Mouse (Mus musculus) hindbrain, embryonic 16.5 days (tissue): ENCODE data around the gene Fam102a. TPM values are rescaled to one million over a fixed set of nuclear protein-coding genes. Genes with fewer than 3 reads are reported as not detected.

Experiments used
- ATAC-seq: fragments of 200-750 bp; cut with Nextera tagmentation; 2 replicates; pipeline ENCODE4 v1.8.0; 2017; ENCODE audit warnings: moderate TSS enrichment, moderate library complexity
- H3K27ac ChIP-seq: fragments of 300-500 bp; sonication (generic); 2 replicates; pipeline ENCODE4 v1.5.1; 2014; ENCODE audit warnings: low read depth, mild to moderate bottlenecking, control low read depth, low read length, moderate library complexity
- H3K27me3 ChIP-seq: fragments of 300-500 bp; sonication (generic); replicated peaks from 2 replicates; pipeline ENCODE4 v1.6.1; 2014; ENCODE audit warnings: low read length; ENCODE audit not compliant: control insufficient read depth, insufficient read depth
- H3K36me3 ChIP-seq: fragments of 300-500 bp; sonication (generic); 2 replicates; pipeline ENCODE4 v1.6.1; 2014; ENCODE audit warnings: mild to moderate bottlenecking, low read length, moderate library complexity, mixed read lengths; ENCODE audit not compliant: control insufficient read depth, insufficient read depth
- H3K4me1 ChIP-seq: fragments of 300-500 bp; sonication (generic); 2 replicates; pipeline ENCODE4 v1.6.1; 2014; ENCODE audit warnings: low read depth, low read length; ENCODE audit not compliant: control insufficient read depth, insufficient read depth
- H3K4me2 ChIP-seq: fragments of 300-500 bp; sonication (generic); 2 replicates; pipeline ENCODE4 v1.6.1; 2014; ENCODE audit warnings: mild to moderate bottlenecking, low read length, control low read depth, moderate library complexity
- H3K4me3 ChIP-seq: fragments of 300-500 bp; sonication (generic); 2 replicates; pipeline ENCODE4 v1.5.1; 2014; ENCODE audit warnings: mild to moderate bottlenecking, low read length, control low read depth, moderate library complexity
- H3K9ac ChIP-seq: fragments of 300-500 bp; sonication (generic); 2 replicates; pipeline ENCODE4 v1.6.1; 2014; ENCODE audit warnings: low read depth, mild to moderate bottlenecking, control low read depth, low read length, moderate library complexity
- H3K9me3 ChIP-seq: fragments of 300-500 bp; sonication (generic); 2 replicates; pipeline ENCODE4 v1.6.1; 2014; ENCODE audit warnings: mild to moderate bottlenecking, low read length, moderate library complexity; ENCODE audit not compliant: control insufficient read depth
- WGBS: fragments of 180-500 bp; shearing (Covaris S2); extraction: QIAGEN DNeasy Blood & Tissue Kit; methylation state at CpG from one replicate; pipeline ENCODE4 v1.1.7; 2014; 5-methylcytosine and 5-hydroxymethylcytosine counted together
- polyA plus RNA-seq: library from polyadenylated mRNA; unstranded; fragments of >200 nt; fragmentation: Nextera tagmentation; extraction: Ambion mirVana; gene quantifications from 2 replicates; pipeline ENCODE4 v1.2.1, GENCODE M21; 2015

Fam102a gene
- polyA plus RNA-seq, 1 experiment from 2014 or later: 7.3 TPM

DNA sequence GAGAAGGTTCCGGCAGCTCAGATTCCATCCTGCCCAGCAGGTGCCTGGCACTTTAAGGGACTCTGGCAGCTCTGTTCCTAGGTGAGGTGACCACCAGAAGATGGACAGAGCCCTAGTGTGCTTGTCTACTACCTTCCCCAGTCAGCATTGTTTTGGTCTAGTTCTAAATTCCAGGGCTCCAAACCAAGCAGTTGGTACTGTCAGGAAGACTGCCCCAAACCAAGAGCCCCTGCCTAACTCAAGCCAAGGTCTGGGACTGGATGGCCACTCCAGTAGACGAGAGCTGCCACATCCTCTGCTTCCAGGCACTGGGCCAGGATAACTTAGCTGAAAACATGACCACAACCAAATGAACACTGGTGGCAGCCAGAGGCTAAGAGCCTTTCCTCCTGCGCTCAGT is 33.8 kb downstream of the Fam102a start:
- H3K36me3 ChIP-seq: peaks cover 32% of the 10 kb centered on the region
- no peaks in the 10 kb centered on the region for H3K9me3 ChIP-seq
- H3K27ac ChIP-seq: no peak overlapping the region
- H3K4me1 ChIP-seq: peaks cover 11% of the 10 kb centered on the region
- H3K27me3 ChIP-seq: no peaks in the 10 kb centered on the region
- no peak for ATAC-seq
- WGBS: 84% methylated on average over 3 of the region's 3 CpGs
- H3K9ac ChIP-seq: no peak overlapping the region
- H3K4me2 ChIP-seq: no peak overlapping the region
- no peak overlapping the region for H3K4me3 ChIP-seq

DNA sequence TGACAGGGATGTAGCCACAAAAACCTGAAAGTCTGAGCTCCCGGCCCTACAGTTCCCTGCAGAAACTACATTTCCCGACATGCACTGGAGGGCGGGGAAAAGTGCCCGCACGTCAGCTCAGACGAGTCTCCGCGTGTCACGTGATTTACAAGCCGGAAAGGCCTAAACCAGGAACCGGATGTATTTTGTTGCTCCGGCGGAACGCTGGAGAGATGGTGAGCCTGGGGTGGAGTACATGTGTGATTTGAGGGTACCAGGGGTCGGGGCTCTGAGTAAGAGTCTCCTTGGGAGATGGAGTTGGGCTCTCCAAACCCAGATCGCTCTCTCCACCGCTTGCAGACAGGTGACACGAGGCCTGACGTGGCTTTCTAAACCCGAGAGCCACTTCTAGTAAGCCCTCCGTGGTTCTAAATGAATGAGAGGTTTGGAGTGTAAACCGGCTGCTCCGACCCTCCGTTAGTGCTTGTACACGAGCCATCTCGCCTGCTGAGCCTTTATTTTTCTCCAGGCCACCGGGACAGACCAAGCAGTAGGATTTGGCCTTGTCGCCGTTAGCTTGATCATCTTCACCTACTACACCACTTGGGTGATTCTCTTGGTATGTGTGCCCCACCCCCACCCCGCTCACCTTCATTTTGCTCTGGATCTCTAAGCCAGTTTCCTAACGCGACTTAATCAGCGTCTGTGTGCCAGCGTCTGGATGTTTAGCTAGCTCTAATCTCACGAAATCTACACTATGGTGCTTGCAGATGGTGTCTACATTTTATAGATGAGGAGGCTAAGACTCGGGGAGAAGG is 35.8 kb downstream of the Fam102a start, which contains the start of gene Dpm2:
Dpm2 (plus strand) TSS at position 161 of the 797 bp plus-strand sequence.
- WGBS: 2% methylated on average over 35 of the region's 36 CpGs
- H3K4me1 ChIP-seq: peaks cover 14% of the 10 kb centered on the region
- peak within 1 kb of the TSS; percentile 88 for H3K4me2 ChIP-seq
- peaks cover 16% of the 10 kb centered on the region for H3K36me3 ChIP-seq
- H3K27me3 ChIP-seq: no peaks in the 10 kb centered on the region
- peak within 1 kb of the TSS; percentile 63 for H3K4me3 ChIP-seq
- peak within 1 kb of the TSS; percentile 65 for H3K9ac ChIP-seq
- ATAC-seq: peak; percentile 84
- H3K9me3 ChIP-seq: no peaks in the 10 kb centered on the region
- H3K27ac ChIP-seq: peak within 1 kb of the TSS; percentile 69

- H3K27ac ChIP-seq: no peak overlapping the region
- no peak overlapping the region; the same call in 1 of the 2 replicates for H3K4me2 ChIP-seq
- H3K4me1 ChIP-seq: peaks cover 14% of the 10 kb centered on the region
- 88% methylated on average over 11 of the region's 11 CpGs for WGBS
- no peak for ATAC-seq
- H3K36me3 ChIP-seq: peaks cover 14% of the 10 kb centered on the region
- no peak overlapping the region for H3K9ac ChIP-seq
- no peaks in the 10 kb centered on the region for H3K27me3 ChIP-seq
- H3K4me3 ChIP-seq: no peak overlapping the region
- H3K9me3 ChIP-seq: no peaks in the 10 kb centered on the region
These were observed 37.1 kb downstream of the Fam102a start for GRCm38 (mm10) chr2:32572196-32572595.

DNA sequence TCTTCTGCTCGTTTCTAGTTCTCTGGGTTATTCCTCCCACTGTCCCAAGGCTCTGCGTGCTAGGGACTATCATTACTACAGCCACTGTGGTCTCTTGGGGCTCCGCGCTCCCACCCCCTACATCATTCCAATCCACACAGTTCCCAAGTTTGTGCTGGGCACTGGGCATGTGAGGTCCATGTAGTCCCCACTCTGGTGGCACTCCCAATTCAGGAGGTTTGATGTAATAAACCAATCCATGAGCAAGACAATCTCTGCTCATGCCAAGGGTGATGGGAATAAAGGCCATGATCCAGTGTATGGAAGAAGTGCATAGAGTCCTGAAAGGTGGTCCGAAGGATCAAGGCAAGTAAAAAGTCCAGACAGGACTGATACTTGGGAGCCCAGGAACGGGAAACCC is 39.4 kb downstream of the Fam102a start, which contains the start of gene Pip5kl1:
Pip5kl1 (plus strand) TSS at position 301 of the 400 bp plus-strand sequence.
- 75% methylated on average over 6 of the region's 6 CpGs for WGBS
- no peak for ATAC-seq
- no peaks in the 10 kb centered on the region for H3K9me3 ChIP-seq

DNA sequence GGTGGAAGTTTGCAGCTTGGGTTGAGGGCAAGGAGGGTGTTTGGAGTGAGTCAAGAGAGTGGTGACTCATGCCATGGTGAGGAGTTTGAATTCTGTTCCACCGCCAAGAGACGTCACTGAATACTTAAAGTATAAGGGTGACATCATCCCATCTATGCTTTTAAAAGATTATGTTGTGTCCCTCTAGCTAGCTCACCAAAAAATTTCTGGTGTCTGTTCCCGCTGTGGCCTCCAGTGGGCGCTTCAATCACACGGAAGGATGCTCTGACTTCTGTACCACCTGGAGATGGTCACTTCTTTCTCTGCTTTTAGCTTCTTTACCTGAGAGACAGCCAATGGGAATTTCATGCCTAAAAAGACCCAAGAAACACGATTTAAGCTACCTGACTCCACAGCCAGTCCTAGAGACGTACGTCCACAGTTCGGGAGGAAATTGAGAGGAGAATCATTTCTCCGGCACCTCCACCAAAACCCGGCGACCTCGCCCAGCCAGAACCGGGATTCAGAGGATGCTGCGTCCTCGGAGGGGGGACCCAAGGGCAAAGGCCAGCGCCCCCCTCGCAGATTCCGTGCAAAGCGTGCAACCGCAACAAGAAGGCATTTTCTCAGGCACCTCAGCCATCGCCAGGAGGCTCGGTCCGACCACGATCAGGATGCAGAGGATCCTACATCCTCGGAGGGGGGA is 39.9 kb downstream of the Fam102a start:
- no peak for ATAC-seq
- peak overlapping the region; percentile 98 for H3K4me2 ChIP-seq
- H3K27me3 ChIP-seq: peaks cover 6% of the 10 kb centered on the region
- H3K4me3 ChIP-seq: peak overlapping the region; percentile 58
- H3K9me3 ChIP-seq: no peaks in the 10 kb centered on the region
- 2% methylated on average over 26 of the region's 26 CpGs for WGBS
- H3K36me3 ChIP-seq: 0 out of 2 replicates have a peak, but pooled peaks cover 3% of the 10 kb centered on the region
- peak overlapping the region; percentile 63 for H3K9ac ChIP-seq
- H3K27ac ChIP-seq: peak overlapping the region; percentile 57; the same call in 1 of the 2 replicates
- H3K4me1 ChIP-seq: peaks cover 14% of the 10 kb centered on the region

More for the DNA sequence above, 39.4 kb downstream of the Fam102a start, which contains the start of gene Pip5kl1:
- Histone ChIP-seq H3K36me3 (0 out of 2 replicates have a peak, but pooled peaks cover 3% of the 10 kb centered on the region), H3K4me3 (peak within 1 kb of the TSS; percentile 58), H3K9ac (peak within 1 kb of the TSS; percentile 63), H3K4me1 (peaks cover 14% of the 10 kb centered on the region), H3K27ac (peak within 1 kb of the TSS; percentile 57; the same call in 1 of the 2 replicates), H3K4me2 (peak within 1 kb of the TSS; percentile 98), H3K27me3 (peaks cover 6% of the 10 kb centered on the region)

DNA sequence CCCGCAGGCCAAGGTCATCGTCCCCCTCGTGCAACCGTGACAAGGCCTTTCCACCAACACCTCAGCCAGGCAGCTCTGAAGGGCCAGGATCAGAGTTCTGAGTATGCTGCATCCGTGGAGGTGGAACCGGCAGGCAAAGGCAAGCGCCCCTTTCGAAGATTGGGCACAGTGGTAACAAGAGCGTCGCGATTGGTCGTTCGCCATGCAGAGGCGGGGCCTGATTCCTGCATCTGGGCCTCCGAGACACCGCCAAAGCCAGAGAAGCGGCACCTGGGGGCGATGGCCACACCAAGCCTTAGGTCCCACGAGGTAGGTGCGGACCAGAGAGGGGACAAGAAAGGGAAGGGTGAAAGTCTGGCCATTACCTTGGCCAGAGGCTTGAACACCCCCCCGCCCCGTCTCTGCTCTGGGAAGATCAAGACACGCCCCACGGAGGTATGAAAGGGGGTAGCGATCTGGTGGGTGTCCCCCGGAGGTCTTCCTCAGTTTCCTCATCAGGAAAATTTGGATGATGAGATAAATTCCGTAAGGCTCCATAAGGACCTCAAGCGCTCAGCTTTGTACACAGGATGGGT is 40.5 kb downstream of the Fam102a start, which contains the start of gene 9430097D07Rik:
9430097D07Rik (minus strand) TSS at position 99 of the 575 bp plus-strand sequence.
- WGBS: 6% methylated on average over 28 of the region's 28 CpGs
- peak within 1 kb of the TSS; percentile 98 for H3K4me2 ChIP-seq
- H3K9me3 ChIP-seq: no peaks in the 10 kb centered on the region
- peaks cover 6% of the 10 kb centered on the region for H3K27me3 ChIP-seq
- peak within 1 kb of the TSS; percentile 63 for H3K9ac ChIP-seq
- peaks cover 14% of the 10 kb centered on the region for H3K4me1 ChIP-seq
- H3K4me3 ChIP-seq: peak within 1 kb of the TSS; percentile 58
- H3K27ac ChIP-seq: peak within 1 kb of the TSS; percentile 57; the same call in 1 of the 2 replicates
- 0 out of 2 replicates have a peak, but pooled peaks cover 3% of the 10 kb centered on the region for H3K36me3 ChIP-seq
- peak; percentile 82 for ATAC-seq

- WGBS: 88% methylated on average over 9 of the region's 9 CpGs
- Histone ChIP-seq H3K4me3 (no peak overlapping the region), H3K36me3 (0 out of 2 replicates have a peak, but pooled peaks cover 3% of the 10 kb centered on the region), H3K9me3 (no peaks in the 10 kb centered on the region), H3K27ac (no peak overlapping the region), H3K9ac (no peak overlapping the region), H3K27me3 (peaks cover 6% of the 10 kb centered on the region), H3K4me1 (peaks cover 11% of the 10 kb centered on the region), H3K4me2 (peak overlapping the region; percentile 98)
- no peak for ATAC-seq
These were observed 41.4 kb downstream of the Fam102a start for GRCm38 (mm10) chr2:32576532-32576931.

GRCm38 (mm10) chr2:32578146-32579046 is 43.3 kb downstream of the Fam102a start:
- no peaks in the 10 kb centered on the region for H3K36me3 ChIP-seq
- H3K9me3 ChIP-seq: no peaks in the 10 kb centered on the region
- WGBS: 38% methylated on average over 23 of the region's 30 CpGs
- H3K27ac ChIP-seq: no peak overlapping the region
- no peak overlapping the region for H3K4me2 ChIP-seq
- H3K27me3 ChIP-seq: peaks cover 6% of the 10 kb centered on the region
- H3K9ac ChIP-seq: no peak overlapping the region
- peaks cover 10% of the 10 kb centered on the region for H3K4me1 ChIP-seq
- ATAC-seq: no peak
- H3K4me3 ChIP-seq: no peak overlapping the region
